Comparison of ENCODE assay signal across 18 mouse cellular contexts in genomic region chr19:45360486-45360885, GRCm38 (mm10). TPM values are rescaled to one million over a fixed set of nuclear protein-coding genes. Genes with fewer than 3 reads are reported as not detected.
A peak's percentile ranks its signal among the peaks of the same experiment; 100 is the strongest.
DNase-seq lines count a peak whose midpoint lies in the region; ATAC-seq lines count a peak whose summit lies in the region.
"Had no signal": no experiment of that assay in that cellular context is flagged by ENCODE, and none has a peak within 500 bp of the region (broad histone marks: within the 10 kb centered on the region; RNA-seq: fewer than 3 reads in every experiment).

No protein-coding gene starts in this region.

- no peak for ATAC-seq in heart, embryonic 12.5 days (ENCODE audit: insufficient number of reproducible peaks, low FRiP score)
- no peak for ATAC-seq in liver, embryonic 11.5 days (replicated peaks; ENCODE audit: low FRiP score)
- peak; percentile 11; the same call in 1 of the 2 replicates for ATAC-seq in liver, embryonic 15.5 days (ENCODE audit: insufficient read depth)
- ATAC-seq: forebrain, embryonic 13.5 days; intestine, embryonic 16.5 days had no signal

- H3K36me3 ChIP-seq in heart, embryonic 12.5 days: no peaks in the 10 kb centered on the region
- no peaks in the 10 kb centered on the region for H3K36me3 ChIP-seq in liver, embryonic 11.5 days (ENCODE audit: control insufficient read depth, insufficient read depth, low read length)
- H3K36me3 ChIP-seq in liver, embryonic 15.5 days (replicated peaks): no peaks in the 10 kb centered on the region
- H3K36me3 ChIP-seq: embryonic facial prominence, embryonic 12.5 days; heart, embryonic 13.5 days; hindbrain, embryonic 15.5 days had no signal

- H3K27me3 ChIP-seq in heart, embryonic 12.5 days (replicated peaks): no peaks in the 10 kb centered on the region
- H3K27me3 ChIP-seq in liver, embryonic 11.5 days (replicated peaks; ENCODE audit: control insufficient read depth, insufficient read depth, low read length): no peaks in the 10 kb centered on the region
- H3K27me3 ChIP-seq in liver, embryonic 15.5 days: 0 out of 2 replicates have a peak, but pooled peaks cover 3% of the 10 kb centered on the region
- H3K27me3 ChIP-seq: embryonic facial prominence, embryonic 12.5 days; heart, embryonic 13.5 days; hindbrain, embryonic 15.5 days had no signal

- H3K9me3 ChIP-seq in heart, embryonic 12.5 days (replicated peaks): no peaks in the 10 kb centered on the region
- no peaks in the 10 kb centered on the region for H3K9me3 ChIP-seq in liver, embryonic 11.5 days (ENCODE audit: control insufficient read depth, low read length)
- no peaks in the 10 kb centered on the region for H3K9me3 ChIP-seq in liver, embryonic 15.5 days (replicated peaks)
- H3K9me3 ChIP-seq: embryonic facial prominence, embryonic 12.5 days; forebrain, embryonic 13.5 days; heart, embryonic 13.5 days; hindbrain, embryonic 15.5 days had no signal

- H3K27ac ChIP-seq in heart, embryonic 12.5 days (ENCODE audit: poor library complexity, severe bottlenecking): no peak overlapping the region
- H3K27ac ChIP-seq in liver, embryonic 11.5 days (ENCODE audit: low read depth, low read length): no peak overlapping the region
- peak overlapping the region; percentile 53 for H3K27ac ChIP-seq in liver, embryonic 15.5 days (replicated peaks)
- H3K27ac ChIP-seq: embryonic facial prominence, embryonic 12.5 days; forebrain, embryonic 13.5 days; heart, embryonic 13.5 days; hindbrain, embryonic 15.5 days had no signal

- peaks cover 8% of the 10 kb centered on the region; the same call in 1 of the 2 replicates for H3K4me1 ChIP-seq in heart, embryonic 12.5 days (replicated peaks)
- H3K4me1 ChIP-seq in liver, embryonic 11.5 days (replicated peaks; ENCODE audit: control insufficient read depth, insufficient read depth, low read length): peaks cover 11% of the 10 kb centered on the region
- H3K4me1 ChIP-seq in liver, embryonic 15.5 days (replicated peaks): peaks cover 45% of the 10 kb centered on the region

- H3K4me2 ChIP-seq in heart, embryonic 12.5 days: no peak overlapping the region
- H3K4me2 ChIP-seq in liver, embryonic 11.5 days: peak overlapping the region; percentile 20
- peak overlapping the region; percentile 8 for H3K4me2 ChIP-seq in liver, embryonic 15.5 days
- H3K4me2 ChIP-seq: embryonic facial prominence, embryonic 12.5 days; forebrain, embryonic 13.5 days; heart, embryonic 13.5 days; hindbrain, embryonic 15.5 days had no signal

- peak; percentile 49 for DNase-seq in heart, adult 11 months
- DNase-seq in ZHBTc4 (ENCODE audit: low read depth, low spot score): peak; percentile 44
- no peak for DNase-seq in liver, embryonic 11.5 days (ENCODE audit: low spot score)
- no peak for DNase-seq in ovary, postnatal 10 days (ENCODE audit: low spot score)
- DNase-seq in gastrocnemius, postnatal 25 days: no peak
- no peak for DNase-seq in kidney, adult 9 months
- DNase-seq: adrenal gland, postnatal 25 days; cerebellum, adult 11-12 months; cerebellum, adult 9-10 months; cerebellum, postnatal 25 days; heart, postnatal 36 days had no signal

- H3K4me3 ChIP-seq in heart, embryonic 12.5 days: no peak overlapping the region
- no peak overlapping the region for H3K4me3 ChIP-seq in liver, embryonic 11.5 days (ENCODE audit: low read depth, low read length)
- no peak overlapping the region for H3K4me3 ChIP-seq in liver, embryonic 15.5 days (replicated peaks)
- H3K4me3 ChIP-seq: embryonic facial prominence, embryonic 12.5 days; forebrain, embryonic 13.5 days; heart, embryonic 13.5 days; hindbrain, embryonic 15.5 days had no signal

- no peak overlapping the region for H3K9ac ChIP-seq in heart, embryonic 12.5 days
- no peak overlapping the region for H3K9ac ChIP-seq in liver, embryonic 11.5 days (ENCODE audit: low read depth, low read length)
- no peak overlapping the region for H3K9ac ChIP-seq in liver, embryonic 15.5 days
- H3K9ac ChIP-seq: embryonic facial prominence, embryonic 12.5 days; forebrain, embryonic 13.5 days; heart, embryonic 13.5 days; hindbrain, embryonic 15.5 days had no signal

RNA-seq across cellular contexts. Expression of gene Btrc, which starts 3.0 kb away (rescaled TPM):
- polyA plus RNA-seq in heart, embryonic 12.5 days (2016; fragmentation: Nextera tagmentation; extraction: Ambion mirVana): 40.0 and 44.3 TPM in 2 replicates
- 49.0 and 55.4 TPM in 2 replicates for polyA plus RNA-seq in liver, embryonic 11.5 days (2014; fragmentation: Nextera tagmentation; extraction: Ambion mirVana)
- polyA plus RNA-seq in liver, embryonic 15.5 days (2015; fragmentation: Nextera tagmentation; extraction: Ambion mirVana): 46.1 and 48.3 TPM in 2 replicates
- 10 to 100 TPM; 18.8 to 23.0 TPM for total RNA-seq in gastrocnemius, postnatal 25 days (2021)

Comparison
In these comparisons a context has a peak if more than half of its experiments do, and no peak if none do; other contexts are left out.
1. DNase-seq: peak in heart, adult 11 months (single experiment) and ZHBTc4 (single experiment); none in liver, embryonic 11.5 days (single experiment), ovary, postnatal 10 days (single experiment), gastrocnemius, postnatal 25 days (single experiment) and kidney, adult 9 months (single experiment).